Mouse (Mus musculus) forebrain, embryonic 10.5 days (tissue): ENCODE data around the gene Arl3. TPM values are rescaled to one million over a fixed set of nuclear protein-coding genes. Genes with fewer than 3 reads are reported as not detected.

Experiments
- DNase-seq: peaks from one replicate; pipeline ENCODE4 v3.0.0-alpha.2; 2017; ENCODE audit warnings: low spot score; ENCODE audit errors: extremely low spot score
- H3K27ac ChIP-seq: fragments of 300-500 bp; sonication (generic); 2 replicates; pipeline ENCODE4 v1.5.1; 2016; ENCODE audit warnings: mild to moderate bottlenecking
- H3K27me3 ChIP-seq: fragments of 300-500 bp; sonication (generic); 2 replicates; pipeline ENCODE4 v1.6.1; 2016; ENCODE audit warnings: mild to moderate bottlenecking; ENCODE audit not compliant: poor library complexity, severe bottlenecking
- H3K36me3 ChIP-seq: fragments of 300-500 bp; sonication (generic); replicated peaks from 2 replicates; pipeline ENCODE4 v1.6.1; 2016; ENCODE audit warnings: mild to moderate bottlenecking, moderate library complexity
- H3K4me1 ChIP-seq: fragments of 300-500 bp; sonication (generic); 2 replicates; pipeline ENCODE4 v1.6.1; 2016
- H3K4me3 ChIP-seq: fragments of 300-500 bp; sonication (generic); 2 replicates; pipeline ENCODE4 v1.5.1; 2016; ENCODE audit warnings: mild to moderate bottlenecking, moderate library complexity
- H3K9me3 ChIP-seq: fragments of 300-500 bp; sonication (generic); 2 replicates; pipeline ENCODE4 v1.6.1; 2016; ENCODE audit warnings: mild to moderate bottlenecking, moderate library complexity
- WGBS: fragments of 180-500 bp; shearing (Covaris S2); methylation state at CpG from one replicate; pipeline ENCODE4 v1.1.7; 2016; 5-methylcytosine and 5-hydroxymethylcytosine counted together
- polyA plus RNA-seq: library from polyadenylated mRNA; unstranded; fragments of >200 nt; fragmentation: Nextera tagmentation; extraction: Ambion mirVana; gene quantifications from 2 replicates; pipeline ENCODE4 v1.2.1, GENCODE M21; 2016

The Arl3 gene
- polyA plus RNA-seq, 1 experiment from 2014 or later, result 196 TPM

GRCm38 (mm10) chr19:46507806-46508205 is 65.2 kb downstream of the Arl3 start:
- Histone ChIP-seq H3K36me3 (peaks cover 85% of the 10 kb centered on the region), H3K27ac (peak overlapping the region; percentile 99), H3K4me3 (peak overlapping the region; percentile 96), H3K9me3 (no peaks in the 10 kb centered on the region), H3K27me3 (no peaks in the 10 kb centered on the region), H3K4me1 (peaks cover 75% of the 10 kb centered on the region)
- no peak for DNase-seq
- WGBS, result 95% methylated on average over 1 of the region's 1 CpGs

DNA sequence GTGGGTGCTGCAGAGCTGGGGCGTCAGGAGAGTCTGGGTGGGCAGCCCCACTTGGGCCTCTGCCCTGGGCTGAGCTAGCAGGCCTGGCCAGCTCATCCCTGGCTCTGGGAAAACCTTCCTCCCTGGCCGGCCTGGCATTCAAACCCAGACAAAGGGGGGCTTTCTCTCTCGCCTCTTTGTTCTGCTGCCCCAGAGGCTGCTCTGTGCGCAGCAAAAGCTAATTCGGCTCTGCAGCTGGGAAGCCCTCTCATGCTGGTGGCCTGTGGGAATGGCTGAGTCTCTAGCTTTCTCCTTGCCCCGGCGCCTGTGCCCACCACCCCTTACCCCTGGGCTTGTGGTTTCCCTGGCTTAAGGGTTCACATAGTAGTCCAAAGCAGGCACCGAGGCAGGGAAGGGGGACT is 65.8 kb downstream of the Arl3 start:
- H3K27me3 ChIP-seq, result no peaks in the 10 kb centered on the region
- peak overlapping the region; percentile 96 for H3K4me3 ChIP-seq
- peaks cover 79% of the 10 kb centered on the region for H3K36me3 ChIP-seq
- H3K9me3 ChIP-seq, result no peaks in the 10 kb centered on the region
- peaks cover 80% of the 10 kb centered on the region for H3K4me1 ChIP-seq
- 13% methylated on average over 8 of the region's 8 CpGs for WGBS
- DNase-seq, result peak; percentile 74
- peak overlapping the region; percentile 99 for H3K27ac ChIP-seq

- peak overlapping the region; percentile 99 for H3K27ac ChIP-seq
These were observed 66.7 kb downstream of the Arl3 start for GRCm38 (mm10) chr19:46506372-46506717.

GRCm38 (mm10) chr19:46505646-46506371 is 67.2 kb downstream of the Arl3 start:
- H3K27me3 ChIP-seq, result no peaks in the 10 kb centered on the region
- H3K4me3 ChIP-seq, result peak overlapping the region; percentile 96
- DNase-seq, result no peak
- peak overlapping the region; percentile 99 for H3K27ac ChIP-seq
- peaks cover 66% of the 10 kb centered on the region for H3K36me3 ChIP-seq
- H3K9me3 ChIP-seq, result no peaks in the 10 kb centered on the region
- H3K4me1 ChIP-seq, result peaks cover 83% of the 10 kb centered on the region
- 85% methylated on average over 8 of the region's 8 CpGs for WGBS

More at GRCm38 (mm10) chr19:46506372-46506717, 66.7 kb downstream of the Arl3 start:
- Histone ChIP-seq H3K4me3 (peak overlapping the region; percentile 96), H3K27me3 (no peaks in the 10 kb centered on the region), H3K9me3 (no peaks in the 10 kb centered on the region), H3K4me1 (peaks cover 83% of the 10 kb centered on the region), H3K36me3 (peaks cover 70% of the 10 kb centered on the region)
- DNase-seq, result no peak
- 61% methylated on average over 3 of the region's 3 CpGs for WGBS

GRCm38 (mm10) chr19:46504822-46505417 is 68.1 kb downstream of the Arl3 start:
- peaks cover 57% of the 10 kb centered on the region for H3K36me3 ChIP-seq
- no peaks in the 10 kb centered on the region for H3K27me3 ChIP-seq
- no peaks in the 10 kb centered on the region for H3K9me3 ChIP-seq
- H3K27ac ChIP-seq, result peak overlapping the region; percentile 99
- 73% methylated on average over 9 of the region's 9 CpGs for WGBS
- DNase-seq, result no peak
- H3K4me3 ChIP-seq, result peak overlapping the region; percentile 96
- H3K4me1 ChIP-seq, result peaks cover 83% of the 10 kb centered on the region

DNA sequence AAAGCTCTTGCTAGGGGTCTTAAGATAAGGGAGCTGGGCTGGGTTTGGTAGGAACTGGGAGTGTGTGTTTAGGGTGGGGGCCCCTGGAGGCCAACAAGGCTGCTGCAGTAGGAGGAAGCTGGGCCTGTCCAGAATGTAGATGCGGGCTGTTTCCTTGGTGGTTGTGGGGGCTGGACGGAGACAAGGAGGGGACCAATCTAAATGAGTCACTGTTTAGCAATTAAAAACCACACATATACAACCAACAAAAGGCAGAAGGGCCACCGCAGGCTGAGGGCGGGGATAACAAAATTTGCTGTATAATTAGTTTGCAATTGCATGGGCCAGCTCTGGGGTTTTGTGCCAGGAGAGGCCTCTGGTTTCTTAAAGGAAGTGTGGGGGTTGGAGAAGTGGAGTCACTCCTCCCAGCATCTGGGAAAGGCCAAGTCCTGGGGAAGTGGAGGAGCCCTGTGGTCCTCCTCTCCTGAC is 68.9 kb downstream of the Arl3 start:
- Histone ChIP-seq H3K4me3 (peak overlapping the region; percentile 96), H3K36me3 (peaks cover 49% of the 10 kb centered on the region), H3K27me3 (no peaks in the 10 kb centered on the region), H3K4me1 (peaks cover 81% of the 10 kb centered on the region), H3K9me3 (no peaks in the 10 kb centered on the region), H3K27ac (peak overlapping the region; percentile 99)
- DNase-seq, result no peak
- whole genome bisulfite sequencing, result 5% methylated on average over 4 of the region's 4 CpGs

GRCm38 (mm10) chr19:46503351-46504084 is 69.5 kb downstream of the Arl3 start:
- peak overlapping the region; percentile 96 for H3K4me3 ChIP-seq

GRCm38 (mm10) chr19:46502471-46503166 is 70.4 kb downstream of the Arl3 start:
- Histone ChIP-seq H3K4me3 (peak overlapping the region; percentile 96), H3K27me3 (no peaks in the 10 kb centered on the region), H3K36me3 (peaks cover 34% of the 10 kb centered on the region), H3K27ac (peak overlapping the region; percentile 99), H3K9me3 (no peaks in the 10 kb centered on the region), H3K4me1 (peaks cover 69% of the 10 kb centered on the region)
- DNase-seq, result peak; percentile 62
- under 1% methylated on average over 53 of the region's 53 CpGs for WGBS

More at GRCm38 (mm10) chr19:46503351-46504084, 69.5 kb downstream of the Arl3 start:
- Histone ChIP-seq H3K36me3 (peaks cover 43% of the 10 kb centered on the region), H3K4me1 (peaks cover 78% of the 10 kb centered on the region), H3K9me3 (no peaks in the 10 kb centered on the region), H3K27ac (peak overlapping the region; percentile 99), H3K27me3 (no peaks in the 10 kb centered on the region)
- WGBS, result under 1% methylated on average over 21 of the region's 21 CpGs
- DNase-seq, result peak; percentile 64

GRCm38 (mm10) chr19:46502069-46502455 is 70.9 kb downstream of the Arl3 start:
- H3K36me3 ChIP-seq, result peaks cover 29% of the 10 kb centered on the region
- DNase-seq, result peak; percentile 58
- H3K4me3 ChIP-seq, result peak overlapping the region; percentile 96
- H3K9me3 ChIP-seq, result no peaks in the 10 kb centered on the region
- H3K4me1 ChIP-seq, result peaks cover 64% of the 10 kb centered on the region
- peak overlapping the region; percentile 99 for H3K27ac ChIP-seq
- under 1% methylated on average over 46 of the region's 46 CpGs for WGBS
- H3K27me3 ChIP-seq, result no peaks in the 10 kb centered on the region

DNA sequence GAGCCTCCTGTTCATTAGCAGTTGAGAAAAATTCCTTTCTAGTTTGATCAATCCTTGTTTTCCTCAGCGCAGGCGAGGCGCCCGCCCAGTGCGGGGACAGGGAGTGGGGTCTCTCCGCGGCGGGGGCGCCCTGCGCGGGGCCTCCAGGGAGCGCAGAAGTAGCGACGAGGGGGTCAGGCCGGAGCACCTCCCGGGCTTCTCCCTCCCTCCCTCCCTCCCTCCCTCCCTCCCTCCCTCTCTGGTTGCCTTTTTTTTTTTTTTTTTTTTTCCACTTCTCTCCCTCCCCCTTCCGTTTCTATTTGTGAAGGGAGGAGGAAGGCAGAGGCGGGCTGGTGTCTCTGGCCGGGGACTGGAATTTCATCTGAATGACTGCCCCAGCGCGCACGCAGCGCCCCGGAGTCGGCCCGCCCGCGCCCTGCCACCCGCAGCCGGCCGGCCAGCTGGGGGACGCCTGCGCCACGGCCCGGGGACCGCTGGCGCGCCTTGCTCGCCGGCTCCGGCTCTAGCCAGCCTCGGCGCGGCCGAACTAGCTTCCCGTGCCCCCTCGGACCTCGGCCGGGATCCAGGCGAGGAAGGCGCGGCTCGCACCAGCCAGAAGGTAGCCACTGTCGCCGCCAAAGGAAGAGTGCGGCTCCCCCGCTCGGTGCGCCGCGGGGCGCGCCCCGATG is 71.5 kb downstream of the Arl3 start, which contains the start of gene Trim8:
Gene Trim8, plus strand, starts transcription at position 302 of the 668 bp plus-strand sequence.
- WGBS, result under 1% methylated on average over 61 of the region's 64 CpGs
- Histone ChIP-seq H3K27ac (peak within 1 kb of the TSS; percentile 99), H3K36me3 (peaks cover 23% of the 10 kb centered on the region), H3K4me3 (peak within 1 kb of the TSS; percentile 96), H3K4me1 (peaks cover 58% of the 10 kb centered on the region), H3K27me3 (no peaks in the 10 kb centered on the region), H3K9me3 (no peaks in the 10 kb centered on the region)
- peak; percentile 89 for DNase-seq

DNA sequence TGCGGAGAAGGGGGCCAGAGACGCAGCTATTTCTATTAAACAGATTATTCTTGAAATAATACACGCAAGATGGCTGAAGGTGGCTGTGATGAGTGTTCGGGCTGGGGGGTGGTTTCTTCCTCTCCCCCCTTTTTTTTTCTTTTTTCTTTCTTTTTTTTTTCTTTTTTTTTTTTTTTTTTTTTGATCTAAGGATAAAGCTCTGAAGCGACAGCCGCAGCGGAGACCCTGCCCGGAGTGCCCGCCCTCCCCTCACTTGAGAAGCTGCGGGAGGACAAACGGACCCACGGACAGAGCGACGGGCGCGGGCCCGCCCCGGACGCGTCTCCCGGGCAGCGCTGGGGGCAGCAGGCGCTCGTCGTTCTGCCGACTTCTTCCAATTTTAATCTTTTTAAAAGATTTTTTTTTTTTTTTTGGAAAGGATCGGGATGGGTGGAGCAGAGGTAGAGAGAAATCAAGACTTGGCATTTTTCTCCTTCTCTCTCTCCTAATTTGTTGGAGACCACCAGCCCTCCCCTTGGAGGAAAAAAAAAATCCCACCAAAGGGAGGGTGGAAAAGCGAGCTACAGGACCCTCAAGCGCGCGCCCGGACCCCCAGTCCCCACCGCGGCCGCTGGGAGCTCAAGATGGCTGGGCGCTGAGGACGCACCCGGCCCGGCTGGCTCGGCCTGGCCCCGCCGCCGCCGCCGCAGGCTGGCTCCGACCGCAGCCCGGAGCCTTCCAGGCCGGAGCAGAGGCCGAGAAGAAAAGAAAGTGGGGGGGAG is 72.2 kb downstream of the Arl3 start:
- Histone ChIP-seq H3K27ac (peak overlapping the region; percentile 99), H3K4me3 (peak overlapping the region; percentile 96)
- WGBS, result under 1% methylated on average over 39 of the region's 50 CpGs

More for the DNA sequence above, 72.2 kb downstream of the Arl3 start:
- H3K4me1 ChIP-seq, result peaks cover 51% of the 10 kb centered on the region
- no peaks in the 10 kb centered on the region for H3K27me3 ChIP-seq
- peaks cover 16% of the 10 kb centered on the region for H3K36me3 ChIP-seq
- no peaks in the 10 kb centered on the region for H3K9me3 ChIP-seq
- DNase-seq, result no peak
